Mouse (Mus musculus): ENCODE measurements around the gene Myo3b. TPM values are rescaled to one million over a fixed set of nuclear protein-coding genes. Genes with fewer than 3 reads are reported as not detected.

The Myo3b gene
- polyA plus RNA-seq, 1 experiment from 2014 or later, result 0.39 TPM

GRCm38 (mm10) chr2:70425611-70426010 lies 386.7 kb downstream of the Myo3b start:
- 58% methylated on average over 11 of the region's 11 CpGs for WGBS

GRCm38 (mm10) chr2:70443035-70443434 lies 404.1 kb downstream of the Myo3b start:
- Histone ChIP-seq H3K9ac (ENCODE audit: low read length) (no peak overlapping the region), H3K4me2 (ENCODE audit: low read depth, low read length) (peak overlapping the region; percentile 25), H3K36me3 (ENCODE audit: control insufficient read depth, insufficient read depth) (no peaks in the 10 kb centered on the region), H3K4me3 (ENCODE audit: low read length) (no peak overlapping the region), H3K4me1 (ENCODE audit: control insufficient read depth, insufficient read depth, low read length) (no peaks in the 10 kb centered on the region), H3K27ac (ENCODE audit: low read length) (no peak overlapping the region), H3K27me3 (ENCODE audit: control insufficient read depth, insufficient read depth, low read length) (peaks cover 5% of the 10 kb centered on the region; the same call in 1 of the 2 replicates), H3K9me3 (replicated peaks; ENCODE audit: control insufficient read depth, low read length) (peaks cover 3% of the 10 kb centered on the region)
- ATAC-seq (replicated peaks; ENCODE audit: extremely low read depth, insufficient read depth, low FRiP score), result no peak
- WGBS, result 0% methylated on average over 4 of the region's 4 CpGs

More at GRCm38 (mm10) chr2:70425611-70426010, 386.7 kb downstream of the Myo3b start:
- Histone ChIP-seq H3K4me2 (ENCODE audit: low read depth, low read length) (no peak overlapping the region), H3K4me3 (ENCODE audit: low read length) (no peak overlapping the region), H3K36me3 (ENCODE audit: control insufficient read depth, insufficient read depth) (no peaks in the 10 kb centered on the region), H3K4me1 (ENCODE audit: control insufficient read depth, insufficient read depth, low read length) (0 out of 2 replicates have a peak, but pooled peaks cover 4% of the 10 kb centered on the region), H3K27me3 (ENCODE audit: control insufficient read depth, insufficient read depth, low read length) (no peaks in the 10 kb centered on the region), H3K27ac (ENCODE audit: low read length) (no peak overlapping the region), H3K9ac (ENCODE audit: low read length) (no peak overlapping the region), H3K9me3 (replicated peaks; ENCODE audit: control insufficient read depth, low read length) (no peaks in the 10 kb centered on the region)
- ATAC-seq (replicated peaks; ENCODE audit: extremely low read depth, insufficient read depth, low FRiP score), result no peak

- Histone ChIP-seq H3K9ac (ENCODE audit: low read length) (no peak overlapping the region), H3K27ac (ENCODE audit: low read length) (no peak overlapping the region), H3K4me1 (ENCODE audit: control insufficient read depth, insufficient read depth, low read length) (no peaks in the 10 kb centered on the region), H3K27me3 (ENCODE audit: control insufficient read depth, insufficient read depth, low read length) (peaks cover 5% of the 10 kb centered on the region; the same call in 1 of the 2 replicates), H3K9me3 (replicated peaks; ENCODE audit: control insufficient read depth, low read length) (no peaks in the 10 kb centered on the region), H3K4me3 (ENCODE audit: low read length) (no peak overlapping the region), H3K36me3 (ENCODE audit: control insufficient read depth, insufficient read depth) (no peaks in the 10 kb centered on the region), H3K4me2 (ENCODE audit: low read depth, low read length) (no peak overlapping the region)
- ATAC-seq (replicated peaks; ENCODE audit: extremely low read depth, insufficient read depth, low FRiP score), result no peak
- WGBS, result 12% methylated on average over 7 of the region's 7 CpGs
These were observed 405.2 kb downstream of the Myo3b start for GRCm38 (mm10) chr2:70444141-70444540.

DNA sequence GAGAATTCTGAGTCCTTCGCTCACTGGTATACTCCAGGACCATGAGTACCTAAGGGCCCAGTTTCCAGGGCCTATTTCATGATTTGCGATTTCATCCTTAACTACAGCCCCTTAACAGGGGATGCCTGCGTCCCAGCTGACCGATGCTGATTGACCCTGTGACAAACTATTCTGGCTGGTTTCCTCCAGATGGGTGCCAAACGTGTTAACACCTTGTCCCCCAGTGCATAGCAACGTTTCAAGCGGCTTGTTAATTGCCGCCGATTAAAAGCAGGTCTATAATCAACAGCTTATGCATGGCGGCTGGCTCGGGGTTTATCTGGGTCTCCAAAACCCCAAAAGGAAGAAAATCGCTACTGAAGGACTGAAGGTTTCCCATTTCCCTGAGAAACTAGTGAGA lies 417.3 kb downstream of the Myo3b start:
- H3K4me3 ChIP-seq (ENCODE audit: low read length), result peak overlapping the region; percentile 38
- 0 out of 2 replicates have a peak overlapping the region, but pooled peaks have one; percentile 26 for H3K9ac ChIP-seq (ENCODE audit: low read length)
- no peaks in the 10 kb centered on the region for H3K36me3 ChIP-seq (ENCODE audit: control insufficient read depth, insufficient read depth)
- H3K4me1 ChIP-seq (ENCODE audit: control insufficient read depth, insufficient read depth, low read length), result no peaks in the 10 kb centered on the region
- 10% methylated on average over 12 of the region's 12 CpGs for WGBS
- no peak overlapping the region for H3K27ac ChIP-seq (ENCODE audit: low read length)
- H3K9me3 ChIP-seq (replicated peaks; ENCODE audit: control insufficient read depth, low read length), result no peaks in the 10 kb centered on the region
- no peak for ATAC-seq (replicated peaks; ENCODE audit: extremely low read depth, insufficient read depth, low FRiP score)
- H3K4me2 ChIP-seq (ENCODE audit: low read depth, low read length), result peak overlapping the region; percentile 65
- peaks cover 2% of the 10 kb centered on the region; the same call in 1 of the 2 replicates for H3K27me3 ChIP-seq (ENCODE audit: control insufficient read depth, insufficient read depth, low read length)

GRCm38 (mm10) chr2:70463606-70464005 lies 424.7 kb downstream of the Myo3b start:
- ATAC-seq (replicated peaks; ENCODE audit: extremely low read depth, insufficient read depth, low FRiP score), result no peak
- no peak overlapping the region for H3K4me2 ChIP-seq (ENCODE audit: low read depth, low read length)
- WGBS, result 71% methylated on average over 1 of the region's 1 CpGs

DNA sequence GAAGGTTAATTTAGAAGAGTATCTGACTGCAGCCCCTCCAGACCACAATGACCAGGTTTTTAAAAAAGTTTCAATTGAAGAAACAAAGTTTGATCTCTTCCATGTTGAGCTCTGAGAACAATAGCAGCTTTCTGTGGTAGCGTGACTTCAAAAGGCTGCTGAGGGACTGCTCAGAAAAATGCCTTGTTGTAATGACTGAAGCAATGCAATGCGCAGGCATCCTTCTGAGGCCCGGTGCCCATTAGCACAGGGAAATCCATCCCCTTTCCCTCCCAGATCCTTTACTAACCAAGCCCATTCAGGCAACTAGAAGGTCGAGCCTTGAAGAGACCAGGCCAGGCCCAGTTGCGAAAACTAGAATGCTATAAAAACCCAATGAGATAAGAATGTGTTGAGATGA lies 432.2 kb downstream of the Myo3b start:
- Histone ChIP-seq H3K27ac (ENCODE audit: low read length) (no peak overlapping the region), H3K4me3 (ENCODE audit: low read length) (no peak overlapping the region), H3K9me3 (replicated peaks; ENCODE audit: control insufficient read depth, low read length) (no peaks in the 10 kb centered on the region), H3K9ac (ENCODE audit: low read length) (no peak overlapping the region), H3K36me3 (ENCODE audit: control insufficient read depth, insufficient read depth) (no peaks in the 10 kb centered on the region), H3K4me1 (ENCODE audit: control insufficient read depth, insufficient read depth, low read length) (peaks cover 34% of the 10 kb centered on the region), H3K4me2 (ENCODE audit: low read depth, low read length) (no peak overlapping the region), H3K27me3 (ENCODE audit: control insufficient read depth, insufficient read depth, low read length) (peaks cover 63% of the 10 kb centered on the region)
- no peak for ATAC-seq (replicated peaks; ENCODE audit: extremely low read depth, insufficient read depth, low FRiP score)
- WGBS, result 33% methylated on average over 5 of the region's 5 CpGs

More at GRCm38 (mm10) chr2:70463606-70464005, 424.7 kb downstream of the Myo3b start:
- Histone ChIP-seq H3K4me1 (ENCODE audit: control insufficient read depth, insufficient read depth, low read length) (no peaks in the 10 kb centered on the region), H3K9ac (ENCODE audit: low read length) (no peak overlapping the region), H3K36me3 (ENCODE audit: control insufficient read depth, insufficient read depth) (no peaks in the 10 kb centered on the region), H3K9me3 (replicated peaks; ENCODE audit: control insufficient read depth, low read length) (no peaks in the 10 kb centered on the region), H3K27ac (ENCODE audit: low read length) (no peak overlapping the region), H3K4me3 (ENCODE audit: low read length) (no peak overlapping the region), H3K27me3 (ENCODE audit: control insufficient read depth, insufficient read depth, low read length) (peaks cover 2% of the 10 kb centered on the region; the same call in 1 of the 2 replicates)

DNA sequence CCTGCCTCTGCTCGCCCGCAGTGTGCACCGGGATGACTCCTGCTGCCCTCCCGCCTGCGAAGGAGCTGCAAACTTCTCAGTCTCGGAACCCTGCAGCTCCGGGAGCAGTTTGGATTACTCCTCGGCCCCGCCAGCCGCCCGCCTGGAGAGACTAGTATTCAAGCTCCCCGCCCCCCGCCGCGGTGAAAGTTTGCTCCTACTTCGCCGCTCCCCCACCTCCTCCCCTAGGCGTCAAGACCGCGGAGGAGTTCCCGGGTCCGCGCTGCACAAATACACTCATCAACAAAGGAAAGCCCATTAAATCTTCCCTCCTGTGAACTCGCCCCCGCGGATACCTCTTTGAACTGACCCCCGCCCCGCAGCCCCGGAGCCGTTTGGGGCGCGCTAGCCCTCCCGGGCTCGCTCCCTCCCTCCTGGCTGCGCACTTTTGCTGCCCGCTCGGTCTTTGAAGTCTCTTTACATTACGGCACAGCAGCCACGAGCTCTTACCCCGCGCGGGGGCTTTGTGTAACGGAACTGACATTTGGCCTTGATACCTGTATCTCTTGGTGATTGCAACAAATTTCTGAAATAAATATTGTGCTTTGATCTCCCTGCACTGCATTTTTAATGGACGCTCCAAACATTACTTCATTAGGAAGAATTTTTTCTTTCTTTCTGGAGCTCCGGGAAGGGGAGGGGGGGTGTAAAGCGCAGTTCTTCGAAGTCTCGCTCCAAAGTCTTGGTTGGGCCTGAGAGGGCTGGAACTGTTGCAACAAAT lies 433.1 kb downstream of the Myo3b start:
- Histone ChIP-seq H3K4me1 (ENCODE audit: control insufficient read depth, insufficient read depth, low read length) (peaks cover 41% of the 10 kb centered on the region), H3K9ac (ENCODE audit: low read length) (no peak overlapping the region), H3K4me2 (ENCODE audit: low read depth, low read length) (peak overlapping the region; percentile 76), H3K9me3 (replicated peaks; ENCODE audit: control insufficient read depth, low read length) (no peaks in the 10 kb centered on the region), H3K36me3 (ENCODE audit: control insufficient read depth, insufficient read depth) (no peaks in the 10 kb centered on the region), H3K27me3 (ENCODE audit: control insufficient read depth, insufficient read depth, low read length) (peaks cover 71% of the 10 kb centered on the region), H3K27ac (ENCODE audit: low read length) (no peak overlapping the region), H3K4me3 (ENCODE audit: low read length) (peak overlapping the region; percentile 48)
- ATAC-seq (replicated peaks; ENCODE audit: extremely low read depth, insufficient read depth, low FRiP score), result no peak
- under 1% methylated on average over 48 of the region's 48 CpGs for WGBS

Other genes starting within 250 kb of the Myo3b start
- 1.3 and 1.8 TPM in 2 replicates for gene Ccdc173, start 249.6 kb upstream of the Myo3b start, polyA plus RNA-seq (2015; fragmentation: Nextera tagmentation; extraction: Ambion mirVana)
- gene Phospho2, start 249.5 kb upstream of the Myo3b start, polyA plus RNA-seq (2015; fragmentation: Nextera tagmentation; extraction: Ambion mirVana), result 20.4 and 22.4 TPM in 2 replicates
- 57.5 and 57.6 TPM in 2 replicates for gene Klhl23, start 217.2 kb upstream of the Myo3b start, polyA plus RNA-seq (2015; fragmentation: Nextera tagmentation; extraction: Ambion mirVana)
- gene Ssb, start 177.6 kb upstream of the Myo3b start, polyA plus RNA-seq (2015; fragmentation: Nextera tagmentation; extraction: Ambion mirVana), result 177 and 193 TPM in 2 replicates
- 34.0 and 40.7 TPM in 2 replicates for gene Mettl5, start 153.5 kb upstream of the Myo3b start, polyA plus RNA-seq (2015; fragmentation: Nextera tagmentation; extraction: Ambion mirVana)
- 10.5 and 11.1 TPM in 2 replicates for gene Ubr3, start 141.9 kb upstream of the Myo3b start, polyA plus RNA-seq (2015; fragmentation: Nextera tagmentation; extraction: Ambion mirVana)

Data from heart, embryonic 16.5 days (tissue).